Mouse (Mus musculus) urinary bladder, postnatal 4 days (tissue): ENCODE data around the gene Hes6.

ENCODE experiments used
- DNase-seq, 2 experiments: peaks; one replicate each; pipeline ENCODE4 v3.0.0; 2021 to 2022; ENCODE audit warnings: low spot score in 2 of 2

Gene Hes6

DNA sequence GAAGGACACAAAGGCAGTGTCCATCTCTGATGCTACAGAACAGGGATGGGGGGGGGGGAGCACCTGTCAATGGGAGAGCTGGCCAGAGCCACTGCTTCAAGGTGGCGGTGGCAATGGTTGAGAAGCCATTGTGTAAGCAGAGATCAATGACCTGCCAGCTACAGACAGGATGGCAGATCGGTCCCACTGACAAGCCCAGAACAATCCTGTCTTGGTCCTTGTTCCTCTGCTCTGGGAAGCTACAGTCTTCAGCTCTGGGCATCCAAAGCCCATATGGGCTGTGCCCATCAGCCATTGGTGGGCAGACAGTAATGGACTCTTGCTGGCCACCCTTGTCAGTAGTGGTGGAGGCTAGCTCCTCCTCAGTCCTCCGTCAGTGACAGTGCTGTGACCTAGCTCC, 28.0 kb upstream of the Hes6 start:
- no peak for DNase-seq

DNA sequence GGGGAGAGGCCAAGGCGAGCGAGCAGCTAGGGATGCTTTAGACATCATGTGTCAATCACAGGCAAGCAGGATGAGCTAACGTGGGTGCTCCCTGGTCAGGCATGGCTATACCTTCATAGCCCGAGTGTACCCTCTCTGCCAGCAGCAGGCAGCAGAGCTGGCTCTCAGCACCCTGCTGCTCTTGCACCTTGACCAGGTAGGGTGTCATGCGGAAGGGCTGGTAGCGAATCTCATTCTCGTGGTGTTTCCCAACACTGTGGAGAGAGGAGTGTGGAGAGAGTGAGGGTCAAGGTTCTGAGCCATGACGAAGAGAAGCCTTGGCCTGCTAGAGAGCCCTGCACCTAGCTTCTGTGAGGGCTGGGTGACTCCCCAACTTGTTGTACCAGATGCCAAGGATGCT, 25.9 kb upstream of the Hes6 start:
- DNase-seq: no peak

DNA sequence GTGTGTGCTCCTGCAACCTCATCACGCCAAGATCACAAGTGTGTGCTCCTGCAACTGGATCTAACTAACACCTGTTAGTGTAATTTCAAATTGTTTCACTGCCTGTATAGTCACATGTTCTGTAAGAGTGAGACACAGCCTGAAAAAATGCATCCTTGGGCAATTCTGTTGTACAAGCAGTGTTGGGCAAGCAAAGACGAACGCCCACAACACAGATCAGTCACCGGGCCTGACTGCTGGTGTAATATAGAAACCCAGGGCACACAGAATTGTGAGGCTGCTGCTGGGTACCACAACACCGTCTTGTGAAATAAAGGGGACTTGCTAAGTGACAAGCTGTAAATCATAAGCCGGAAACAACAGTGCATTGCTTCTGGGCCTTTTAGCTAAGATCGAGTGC, 23.7 kb upstream of the Hes6 start:
- no peak for DNase-seq

- DNase-seq: no peak
Observed at GRCm38 (mm10) chr1:91437083-91437400, 23.2 kb upstream of the Hes6 start.

- DNase-seq: peak; percentile 72 to 75
Observed at GRCm38 (mm10) chr1:91436380-91437082, 22.7 kb upstream of the Hes6 start.

- no peak for DNase-seq
Observed at GRCm38 (mm10) chr1:91435606-91436130, 21.8 kb upstream of the Hes6 start.

DNA sequence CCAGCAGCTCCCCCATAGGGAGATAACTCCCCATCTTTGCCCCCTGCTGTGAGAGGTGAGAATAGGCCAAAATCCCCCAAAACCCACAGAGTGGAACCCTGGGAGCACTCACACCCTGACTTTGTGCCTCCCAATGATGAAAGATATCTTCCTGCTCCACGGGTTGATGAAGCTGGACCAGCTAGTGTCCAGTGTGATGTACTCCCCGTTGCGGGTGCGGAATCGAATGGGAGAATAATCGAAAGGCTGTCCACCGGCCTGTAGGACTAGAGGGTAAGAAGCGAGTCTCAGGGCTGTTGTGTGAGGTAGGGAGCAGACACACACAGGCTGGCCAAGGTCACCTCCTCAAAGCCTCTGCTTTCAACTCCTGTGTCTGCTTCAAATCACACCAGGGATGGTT, 21.1 kb upstream of the Hes6 start:
- DNase-seq: no peak

DNA sequence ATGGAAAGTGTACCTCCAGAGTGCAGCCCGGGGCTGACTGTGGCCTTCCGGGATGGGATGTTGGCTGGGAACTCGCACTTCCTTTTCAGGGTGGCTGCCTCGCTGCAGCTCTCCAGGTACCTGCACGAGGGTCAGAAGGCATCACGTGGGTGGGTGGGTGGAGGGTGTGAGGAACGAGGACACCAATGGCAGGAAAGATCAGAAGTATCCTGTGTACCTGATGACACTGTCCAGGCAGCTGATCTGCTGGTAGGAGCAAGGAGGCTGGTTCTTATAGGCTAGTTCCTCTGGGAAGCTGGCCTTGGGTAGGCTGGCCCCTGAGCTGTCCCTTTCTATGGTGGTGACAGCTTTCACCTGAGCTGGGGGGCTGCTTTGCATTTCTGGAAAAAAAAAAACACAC, 16.9 kb upstream of the Hes6 start:
- DNase-seq: no peak

DNA sequence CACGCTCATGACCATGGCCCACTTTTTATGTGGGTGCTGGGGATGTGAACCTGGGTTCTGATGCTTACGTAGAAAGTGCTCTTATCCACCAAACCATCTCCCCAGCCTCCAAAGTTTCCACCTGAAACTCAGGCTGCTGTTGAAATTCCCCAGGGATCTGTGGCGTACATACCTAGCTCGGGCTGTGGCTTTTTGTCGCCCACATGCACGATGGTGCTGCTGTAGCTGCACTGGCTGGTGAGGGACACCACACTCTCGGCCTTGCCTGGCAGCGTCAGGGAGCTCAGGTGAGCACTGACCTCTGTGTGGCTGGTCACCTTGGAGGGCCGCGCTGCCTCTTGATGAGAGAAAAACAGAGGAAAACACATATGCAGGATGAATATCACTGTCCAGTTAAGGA, 15.4 kb upstream of the Hes6 start:
- no peak for DNase-seq

- DNase-seq: peak; percentile 67 to 88
Observed at GRCm38 (mm10) chr1:91428614-91429013, 14.8 kb upstream of the Hes6 start.

DNA sequence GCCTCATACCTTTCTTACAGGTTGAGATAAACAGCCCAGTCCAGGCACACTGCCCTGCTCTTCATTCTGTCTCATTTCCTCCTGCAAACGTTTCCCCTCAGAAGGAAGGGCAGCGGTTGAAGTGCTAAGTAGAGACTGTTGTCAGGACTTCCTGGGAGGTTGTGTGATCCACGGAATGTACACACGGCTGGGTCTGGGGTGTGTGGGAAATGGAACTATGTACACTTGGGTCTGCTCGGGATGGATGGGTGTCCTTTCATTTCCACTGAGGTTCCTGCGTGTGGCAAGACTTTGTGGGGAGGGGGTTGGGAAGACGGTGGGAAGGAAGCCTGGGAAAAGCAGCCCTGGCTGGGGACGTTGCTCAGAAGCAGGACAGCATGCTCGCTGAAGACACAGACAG, 12.6 kb upstream of the Hes6 start:
- no peak for DNase-seq

DNA sequence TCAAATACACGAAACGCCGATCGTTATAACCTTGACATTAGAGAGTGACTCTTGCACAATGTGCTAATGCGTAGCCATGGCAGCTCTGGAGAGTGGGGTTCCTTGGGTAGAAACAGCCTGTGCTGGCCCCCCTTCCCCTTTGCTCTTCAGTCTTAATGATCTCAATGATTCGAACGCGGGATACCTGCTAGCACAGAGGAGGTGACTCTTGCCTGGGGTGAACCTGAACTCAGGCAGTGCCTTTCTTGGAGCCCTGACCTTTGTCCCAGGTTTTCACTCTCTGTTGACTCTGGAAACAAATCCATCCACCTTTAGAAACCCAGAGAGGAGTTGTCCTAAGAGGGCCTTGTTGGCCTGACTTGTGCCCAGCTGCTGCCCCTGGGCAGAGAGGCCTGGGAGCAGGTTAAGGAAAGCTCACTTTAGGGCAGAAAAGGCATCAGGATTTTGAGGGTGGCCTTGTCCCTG, 6.8 kb upstream of the Hes6 start:
- DNase-seq: no peak

DNA sequence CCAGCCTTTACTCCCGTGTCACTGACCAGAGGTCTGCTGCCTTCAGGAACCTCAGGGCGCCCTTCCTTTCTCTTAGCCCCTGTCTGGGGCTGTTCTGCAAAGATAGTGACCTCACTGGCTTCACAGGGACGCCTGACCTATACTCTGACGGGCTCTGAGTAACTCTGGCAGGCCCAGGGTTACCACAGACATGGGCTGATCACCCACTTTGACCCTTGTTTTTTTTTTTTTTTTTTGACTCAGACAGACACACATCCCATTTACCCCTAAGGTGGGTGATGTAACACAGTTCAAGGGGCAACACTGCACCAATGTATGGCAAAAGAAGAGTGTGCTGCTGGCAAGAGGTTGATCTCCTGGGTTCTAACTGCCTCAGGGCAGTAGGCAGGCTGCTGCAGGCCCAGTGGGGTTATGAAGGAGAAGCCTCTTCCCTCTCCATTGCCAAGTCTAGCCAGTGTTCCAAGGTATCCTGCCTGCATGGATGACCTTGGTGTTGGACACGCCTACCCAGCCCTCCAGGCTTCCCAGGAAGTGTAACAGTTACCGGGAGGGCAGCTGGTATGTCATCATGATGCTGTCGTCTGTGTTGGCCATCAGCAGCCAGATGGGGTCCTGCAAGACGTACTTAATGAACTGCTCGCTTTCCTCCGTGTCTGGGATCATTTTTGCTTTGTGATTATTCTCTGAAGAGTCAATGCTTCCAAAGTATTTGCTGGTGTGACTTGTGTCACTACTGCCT, 6.2 kb upstream of the Hes6 start:
- DNase-seq: no peak

GRCm38 (mm10) chr1:91417991-91418390, 4.2 kb upstream of the Hes6 start:
- DNase-seq: no peak

DNA sequence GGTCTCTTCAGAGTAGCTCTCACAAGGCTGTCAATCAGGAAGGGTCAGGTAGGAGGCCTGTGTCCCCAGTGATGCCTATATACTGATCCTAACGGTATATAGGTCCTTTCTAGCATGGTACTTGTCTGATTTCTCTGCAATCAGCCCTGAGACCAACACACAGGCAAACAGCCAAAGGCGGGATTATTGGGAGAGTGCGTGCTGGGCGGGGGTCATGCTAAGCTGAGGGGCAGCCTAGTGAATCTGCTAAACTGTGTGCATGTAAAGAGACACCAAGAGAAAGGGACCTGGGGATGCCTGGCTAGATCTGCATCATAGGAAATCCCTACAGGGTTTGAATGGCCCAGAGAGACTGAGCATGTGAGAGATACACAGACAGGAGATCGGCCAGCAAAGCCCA, 1.5 kb upstream of the Hes6 start:
- no peak for DNase-seq

DNA sequence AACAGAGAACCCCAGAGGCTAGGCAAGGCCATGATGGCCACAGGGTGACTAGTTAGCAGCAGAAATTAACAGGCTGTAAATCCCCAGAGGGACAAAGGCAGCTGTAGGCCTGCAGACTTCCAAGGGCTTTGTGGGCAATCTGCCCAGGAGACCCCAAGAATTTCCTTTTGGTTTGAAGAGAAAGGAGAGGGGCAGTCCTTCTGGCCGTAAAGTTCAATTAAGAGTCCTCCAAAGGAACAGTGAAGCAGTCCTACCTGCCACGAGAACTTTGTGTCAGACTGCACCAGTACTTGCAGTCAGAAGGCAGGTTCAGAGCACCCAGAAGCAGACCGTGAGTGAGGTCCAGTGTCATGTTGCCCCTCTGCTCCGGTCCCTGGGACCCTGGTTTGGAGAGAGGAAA, 1.1 kb upstream of the Hes6 start:
- DNase-seq: no peak

DNA sequence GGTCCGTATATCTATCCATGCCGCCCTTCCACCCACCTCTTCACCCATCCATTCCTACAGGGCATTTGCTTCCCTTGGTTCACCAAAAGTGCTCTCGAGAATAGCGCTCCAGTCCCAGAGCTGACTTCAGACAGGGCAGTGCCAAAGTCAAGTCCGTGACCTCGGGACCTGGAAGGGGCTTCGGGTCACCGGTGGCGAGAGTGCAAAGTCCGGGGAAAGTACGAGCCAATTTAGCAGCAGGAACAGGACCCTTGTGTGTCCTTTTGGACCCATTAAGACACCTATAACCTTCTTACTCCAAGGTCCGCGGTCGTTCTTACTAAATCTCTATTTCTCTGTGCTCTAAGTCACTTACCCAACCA, 321 bp downstream of the Hes6 start:
- no peak for DNase-seq

DNA sequence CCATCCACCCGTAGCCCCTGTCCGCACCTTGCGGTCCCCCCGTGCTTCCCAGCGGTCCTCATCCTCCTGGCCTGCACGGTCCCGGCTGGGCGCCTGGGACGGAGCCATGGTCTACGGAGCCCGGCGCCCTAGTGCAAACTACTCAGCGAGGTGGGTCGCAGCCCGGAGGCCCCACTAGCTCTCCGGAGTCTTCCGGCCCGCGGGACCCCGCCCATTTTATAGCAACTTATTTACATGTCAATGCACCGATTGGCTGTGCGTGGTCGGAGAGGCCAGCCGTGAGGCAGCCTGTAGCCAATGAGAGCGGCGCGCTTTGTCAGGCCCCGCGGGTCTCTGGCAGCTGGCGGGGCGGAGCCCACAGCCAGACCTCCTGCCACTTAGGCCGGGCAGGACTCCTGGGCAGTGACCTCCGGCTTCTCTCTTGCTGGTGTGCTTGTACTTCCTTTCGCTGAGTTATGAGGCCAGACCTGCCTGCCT, 770 bp downstream of the Hes6 start:
- DNase-seq: peak; percentile 92

DNA sequence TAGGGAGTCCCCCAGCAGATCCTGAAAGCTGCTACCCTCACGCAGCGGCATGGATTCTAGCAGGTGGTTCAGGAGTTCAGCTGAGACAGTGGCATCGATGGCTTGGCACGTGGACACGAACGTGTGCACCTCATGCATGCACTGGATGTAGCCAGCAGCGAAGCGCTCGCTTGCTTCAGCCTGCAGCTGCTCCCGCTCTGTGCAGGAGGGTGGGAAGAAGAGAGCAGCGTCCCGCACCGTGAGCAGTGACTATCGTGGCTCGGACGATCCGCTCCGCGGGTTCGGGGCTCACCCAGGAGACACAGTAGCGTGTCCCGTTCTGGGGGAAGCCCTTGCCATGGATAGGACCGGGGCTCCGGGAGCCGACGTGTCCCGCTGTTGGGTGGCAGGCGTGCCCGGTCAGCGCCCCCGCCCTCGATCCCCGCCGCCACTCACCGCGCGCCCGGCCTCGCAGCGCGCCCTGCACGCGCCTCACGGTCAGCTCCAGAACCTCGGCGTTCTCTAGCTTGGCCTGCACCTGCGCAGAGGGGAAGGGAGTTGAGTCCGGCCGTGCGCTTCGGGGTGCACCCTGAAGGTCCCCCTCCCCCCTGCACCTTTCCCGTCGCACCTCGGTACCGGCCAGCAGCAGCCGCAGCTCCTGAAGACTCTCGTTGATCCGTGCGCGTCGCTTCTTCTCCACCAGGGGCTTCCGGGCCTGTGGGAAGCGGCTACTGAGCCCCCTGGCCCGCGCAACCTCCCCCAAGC, 1.4 kb downstream of the Hes6 start:
- DNase-seq: peak in 1 of 2 experiments; percentile 36

- no peak for DNase-seq
Observed at GRCm38 (mm10) chr1:91411631-91412285, 2.1 kb downstream of the Hes6 start.

GRCm38 (mm10) chr1:91407819-91408218, 6.0 kb downstream of the Hes6 start:
- no peak for DNase-seq
